Mouse (Mus musculus) 3134 (cell line): ENCODE results near the gene Eif3a.

Source experiments
- DNase-seq: peaks from one replicate; pipeline ENCODE4 v3.0.0-alpha.2; 2011; ENCODE audit warnings: low spot score; ENCODE audit not compliant: insufficient read length; ENCODE audit errors: extremely low read depth

Gene Eif3a

DNA sequence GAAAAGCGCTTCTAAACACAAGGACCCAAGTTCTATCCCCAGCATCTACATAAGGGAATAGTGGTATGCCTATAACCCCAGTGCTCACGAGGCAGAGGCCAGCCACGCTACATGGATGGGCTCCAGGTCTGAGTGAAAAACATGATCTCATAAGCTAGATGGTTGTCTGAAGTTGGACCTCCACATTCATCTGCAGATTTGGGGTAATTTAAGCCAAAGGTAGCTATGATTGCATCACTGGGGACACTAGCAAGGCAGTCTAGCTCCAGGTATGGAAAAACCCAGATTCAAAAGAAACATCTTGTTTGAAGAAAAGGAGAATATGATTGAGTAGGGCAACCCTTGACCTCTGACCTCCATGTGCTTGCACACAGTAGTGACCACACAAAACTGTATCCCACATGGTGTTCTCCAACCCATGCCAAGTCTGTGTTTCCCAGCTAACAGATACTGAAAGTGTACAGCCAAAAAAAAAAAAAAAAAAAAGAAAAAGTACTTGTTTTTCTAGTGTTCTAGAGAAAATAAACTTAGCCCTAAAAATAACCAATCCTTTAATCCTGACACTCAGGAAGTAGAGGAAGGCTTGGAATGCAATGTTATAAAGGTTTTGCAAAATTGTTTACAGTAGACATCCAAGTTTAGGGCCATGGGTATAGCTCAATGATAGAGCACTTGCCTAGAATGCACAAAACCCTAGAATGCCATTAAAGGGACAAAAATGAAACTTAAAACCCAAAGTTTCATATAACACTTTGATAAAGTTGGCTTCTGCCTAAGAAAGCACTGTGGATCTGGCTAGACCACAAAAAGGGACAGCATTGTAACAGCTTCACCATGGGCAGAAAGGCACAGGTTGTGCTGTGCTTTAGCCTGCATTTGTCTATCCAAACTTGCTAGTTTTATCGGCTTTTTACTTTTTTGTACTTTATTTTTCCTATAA, 31.3 kb downstream of the Eif3a start:
- DNase-seq, result no peak

DNA sequence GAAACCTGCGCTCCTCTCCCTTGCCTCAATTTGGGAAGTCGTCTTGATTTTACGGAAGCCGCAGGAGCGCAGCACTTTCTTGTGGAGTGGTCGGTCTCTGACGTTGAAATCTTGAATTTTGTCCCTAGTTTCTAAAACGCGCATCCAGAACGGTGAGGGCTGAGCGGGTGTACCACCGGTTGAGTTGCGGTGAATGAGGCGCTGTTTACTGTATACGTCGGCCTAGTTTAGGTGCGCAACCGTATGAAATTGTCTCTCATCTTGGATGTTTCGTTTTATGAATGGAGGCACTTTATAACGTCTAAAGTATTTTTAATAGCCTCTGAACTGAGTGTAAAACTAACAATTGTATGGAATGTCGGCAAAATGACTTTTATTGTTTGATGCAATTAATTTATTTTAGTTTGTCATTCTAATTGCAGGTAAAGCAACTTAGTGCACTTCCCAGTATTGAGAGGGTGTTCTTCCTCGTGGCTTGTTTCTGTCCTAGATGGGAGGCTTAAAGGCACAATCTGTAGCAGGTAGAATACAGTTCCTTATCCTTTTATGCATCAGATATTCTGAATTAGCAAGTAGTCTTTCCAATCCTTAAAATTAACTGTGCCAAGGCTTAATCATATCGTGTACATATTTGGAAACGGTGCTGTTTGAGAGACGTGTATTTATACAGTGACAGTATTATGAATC, 33.2 kb downstream of the Eif3a start:
- no peak for DNase-seq

DNA sequence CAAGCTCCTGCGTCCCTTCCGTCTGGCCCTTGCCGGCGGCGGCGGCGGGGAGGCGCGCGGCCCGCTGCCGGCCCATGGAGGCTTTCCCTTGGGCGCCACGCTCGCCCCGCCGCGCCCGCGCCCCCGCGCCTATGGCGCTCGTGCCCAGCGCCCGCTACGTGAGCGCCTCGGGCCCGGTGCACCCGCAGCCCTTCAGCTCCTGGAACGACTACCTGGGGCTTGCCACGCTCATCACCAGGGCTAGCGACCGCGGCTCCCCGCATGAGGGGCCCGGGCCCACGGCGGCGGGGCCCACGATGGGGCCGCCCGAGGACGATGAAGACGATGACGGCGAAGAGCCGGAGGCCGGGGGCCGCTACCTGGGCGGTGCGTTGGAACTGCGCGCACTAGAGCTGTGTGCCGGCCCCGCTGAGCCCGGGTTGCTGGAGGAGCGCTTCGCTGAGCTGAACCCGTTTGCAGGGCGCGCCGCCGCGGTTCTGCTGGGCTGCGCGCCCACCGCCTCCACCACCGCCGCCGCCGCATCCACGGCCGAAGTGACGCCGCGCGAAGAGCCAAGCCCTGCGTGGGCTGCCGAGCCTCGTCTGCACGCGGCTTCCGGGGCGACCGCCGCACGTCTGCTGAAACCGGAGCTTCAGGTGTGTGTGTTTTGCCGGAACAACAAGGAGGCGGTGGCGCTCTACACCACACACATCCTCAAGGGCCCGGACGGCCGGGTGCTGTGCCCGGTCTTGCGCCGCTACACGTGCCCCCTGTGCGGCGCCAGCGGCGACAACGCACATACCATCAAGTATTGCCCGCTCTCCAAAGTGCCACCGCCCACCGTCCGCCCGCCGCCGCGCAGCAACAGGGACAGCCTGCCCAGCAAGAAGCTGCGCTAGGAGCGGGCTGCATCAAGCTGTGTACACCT, 34.0 kb downstream of the Eif3a start:
- peak; percentile 68 for DNase-seq

DNA sequence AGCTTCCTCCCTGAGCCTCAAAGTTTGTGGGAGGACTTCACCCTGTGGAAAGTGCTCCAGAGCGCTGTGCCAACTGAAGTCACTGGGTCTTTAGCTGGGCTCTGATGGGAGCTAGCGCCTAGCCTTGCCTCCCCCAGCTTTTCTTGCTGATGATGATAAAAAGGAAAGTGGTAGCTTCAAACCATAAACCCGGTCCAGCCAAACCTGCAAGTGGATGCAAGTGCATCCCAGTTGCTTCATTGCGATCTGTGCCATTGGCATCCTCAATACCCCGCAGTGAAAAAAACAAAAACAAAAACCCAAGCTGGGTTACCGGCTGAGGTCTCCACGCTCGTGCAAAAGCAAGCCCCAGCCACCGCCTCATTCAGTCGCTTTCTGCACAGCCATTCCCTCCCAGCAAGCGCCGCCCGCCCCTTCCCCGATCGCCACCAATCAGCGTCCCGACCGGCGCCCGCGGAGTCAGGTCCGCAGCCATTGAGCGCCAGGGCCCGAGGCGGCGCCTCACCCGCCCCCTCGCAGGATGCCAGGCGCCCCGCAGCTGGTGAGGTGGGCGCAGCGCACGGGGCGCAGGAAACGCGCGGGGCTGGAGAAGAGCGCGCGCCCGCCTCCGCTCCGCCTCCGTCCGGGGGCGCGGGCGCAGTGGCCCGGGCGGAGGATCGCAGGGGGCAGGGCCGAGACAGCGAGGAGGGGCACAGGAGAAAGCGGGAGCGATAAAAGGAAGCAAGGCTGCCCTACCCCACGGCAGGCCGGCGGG, 34.8 kb downstream of the Eif3a start, which contains the start of gene Nanos1:
Gene Nanos1, plus strand, starts transcription at position 550 of the 754 bp plus-strand sequence.
- DNase-seq, result peak; percentile 80

DNA sequence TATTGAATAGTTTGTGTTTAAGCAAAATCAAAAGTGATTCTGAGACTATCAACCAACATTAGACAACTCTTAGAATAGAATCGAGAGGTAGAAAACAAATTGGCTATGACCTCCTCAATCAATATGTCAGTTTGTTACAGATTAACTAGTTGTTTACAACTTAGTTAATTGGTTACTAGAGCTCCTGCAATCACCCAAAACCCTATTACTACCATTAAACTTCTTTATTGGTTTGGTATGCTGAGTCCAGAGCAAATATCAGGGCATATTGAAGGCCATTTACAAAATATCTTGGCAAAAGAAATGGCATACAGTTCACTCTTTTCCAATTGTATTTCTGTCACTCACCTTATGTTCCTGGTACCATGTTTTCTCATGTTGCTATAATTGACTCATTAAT, 42.7 kb downstream of the Eif3a start:
- DNase-seq, result no peak

DNA sequence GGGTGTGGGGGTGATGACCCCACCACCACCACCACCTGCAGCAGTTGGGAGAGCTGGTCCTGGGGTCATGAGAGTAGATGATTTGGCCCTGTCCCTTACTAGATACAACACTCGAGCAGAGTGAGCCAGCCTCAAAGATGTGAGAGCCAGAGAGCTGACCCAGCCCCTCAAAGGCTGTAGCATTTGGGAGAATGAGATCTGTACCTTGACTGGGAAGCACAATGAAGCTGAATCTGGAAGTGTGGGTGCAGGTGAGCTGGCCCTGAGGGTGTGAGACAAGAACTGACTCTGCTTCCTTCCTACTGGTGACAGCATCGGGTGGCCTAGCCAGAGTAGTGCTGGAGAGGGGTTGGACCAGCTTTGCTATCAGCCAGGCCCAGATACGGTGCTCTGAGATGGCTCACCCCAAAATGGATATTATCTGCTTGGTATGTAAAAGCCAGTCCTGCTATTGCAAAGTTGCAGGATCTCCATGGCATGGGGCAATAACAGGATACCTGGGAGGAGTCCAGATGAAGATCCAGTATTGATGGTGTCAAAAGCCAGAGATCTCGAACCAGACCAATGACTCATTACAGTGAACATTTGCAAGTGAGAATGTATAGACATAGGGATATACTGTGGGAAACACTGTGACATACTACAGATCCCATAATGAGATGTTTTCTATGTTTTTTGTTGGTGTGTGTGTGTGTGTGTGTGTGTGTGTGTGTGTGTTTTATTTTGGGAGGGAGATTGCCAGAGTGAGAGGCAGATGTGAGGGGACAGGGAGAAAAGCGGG, 46.5 kb downstream of the Eif3a start:
- no peak for DNase-seq

DNA sequence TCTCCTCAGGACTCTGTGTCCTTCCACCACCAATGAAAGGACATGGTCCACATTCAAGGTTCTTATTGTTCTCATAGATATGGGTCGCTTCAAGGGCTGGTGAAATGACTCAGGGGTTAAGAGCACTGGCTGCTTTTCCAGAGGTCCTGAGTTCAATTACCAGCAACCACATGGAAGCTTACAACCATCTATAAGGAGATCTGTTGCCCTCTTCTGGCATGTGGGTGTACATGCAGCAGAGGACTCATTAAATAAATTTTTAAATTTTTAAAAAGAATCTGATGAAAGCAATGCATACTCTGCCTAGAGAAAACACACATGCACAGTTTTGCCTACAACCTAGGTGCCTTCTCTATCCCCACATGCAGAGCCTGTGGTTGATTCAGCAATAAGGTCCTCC, 49.9 kb downstream of the Eif3a start:
- no peak for DNase-seq

DNA sequence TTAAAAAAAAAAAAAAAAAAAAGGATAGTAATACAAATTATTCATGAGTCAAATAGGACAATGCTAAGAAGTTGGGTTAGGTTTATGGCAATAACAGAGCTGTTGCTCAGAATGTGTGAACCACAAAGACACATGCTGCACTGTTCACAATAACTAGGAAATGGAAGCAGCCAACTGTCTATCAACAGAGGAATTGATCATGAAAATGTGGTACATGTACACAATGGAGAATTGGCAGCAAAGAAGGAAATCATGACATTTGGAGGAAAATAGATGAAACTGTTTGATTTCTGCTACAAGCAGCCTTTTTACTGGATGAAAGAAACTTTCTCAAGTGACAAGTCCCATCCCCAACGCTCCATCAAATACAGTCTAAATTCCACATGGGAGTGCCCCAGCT, 58.5 kb downstream of the Eif3a start:
- no peak for DNase-seq

DNA sequence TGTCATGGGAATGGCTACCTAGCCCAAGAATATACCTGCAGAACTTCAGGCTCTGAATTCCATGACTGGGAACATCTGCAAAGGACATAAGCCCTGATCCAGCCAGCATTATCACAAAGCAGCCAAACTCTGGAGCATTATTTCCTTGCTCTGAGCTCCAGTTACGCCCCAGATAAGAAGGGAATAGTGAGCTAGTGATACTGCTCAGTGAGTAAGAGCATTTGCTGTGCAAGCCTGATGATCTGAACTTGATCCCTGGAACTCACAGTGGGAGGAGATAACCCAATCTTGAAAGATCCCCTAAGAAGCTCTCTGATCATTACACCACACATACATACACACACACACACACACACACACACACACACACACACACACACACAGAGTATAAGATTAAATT, 59.2 kb downstream of the Eif3a start:
- DNase-seq, result no peak

DNA sequence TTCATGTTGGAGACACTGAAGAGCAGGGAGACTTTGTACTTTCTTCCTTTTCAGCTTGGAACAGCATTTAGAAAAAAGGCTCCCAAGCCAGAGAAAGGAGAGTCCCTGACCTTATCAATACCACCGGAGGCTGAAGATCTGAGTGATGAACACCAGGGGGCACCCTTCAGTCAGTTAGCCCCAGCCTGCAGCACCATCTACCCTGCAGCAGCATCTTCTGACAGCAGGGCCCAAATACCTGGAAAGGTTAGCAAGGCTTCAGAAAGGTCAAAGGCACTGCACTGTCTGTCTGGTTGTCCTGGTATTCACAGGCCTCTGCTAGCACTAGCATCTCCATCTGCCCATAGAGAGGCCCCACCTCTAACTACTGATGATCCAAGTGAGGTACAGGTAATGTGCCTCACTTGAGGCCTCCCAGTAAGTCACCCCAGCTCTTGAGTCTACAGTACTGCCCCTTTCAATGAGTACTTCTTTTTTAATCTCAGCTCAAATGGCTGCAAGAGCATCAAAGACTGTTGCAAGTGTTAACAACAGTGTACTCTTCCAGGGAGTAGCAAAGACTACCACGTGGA, 60.1 kb downstream of the Eif3a start:
- DNase-seq, result no peak

DNA sequence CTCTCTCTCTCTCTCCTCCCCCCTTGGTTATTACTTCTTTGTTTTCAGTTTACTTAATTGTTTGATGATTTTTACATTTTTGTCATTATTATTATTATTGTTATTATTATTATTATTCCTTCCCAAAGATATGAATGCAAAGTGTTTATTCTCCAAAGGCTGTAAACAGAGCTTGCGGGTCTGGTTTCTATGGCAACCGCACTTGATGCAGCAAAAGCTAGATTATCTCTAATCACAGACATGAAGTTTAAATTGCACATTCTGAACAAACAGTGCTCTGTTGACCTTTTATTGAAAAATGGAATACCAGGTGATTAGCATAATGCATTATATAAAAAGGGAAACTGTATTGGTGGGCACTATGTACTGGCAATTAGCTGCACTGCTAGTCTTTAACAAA, 74.1 kb downstream of the Eif3a start:
- no peak for DNase-seq

DNA sequence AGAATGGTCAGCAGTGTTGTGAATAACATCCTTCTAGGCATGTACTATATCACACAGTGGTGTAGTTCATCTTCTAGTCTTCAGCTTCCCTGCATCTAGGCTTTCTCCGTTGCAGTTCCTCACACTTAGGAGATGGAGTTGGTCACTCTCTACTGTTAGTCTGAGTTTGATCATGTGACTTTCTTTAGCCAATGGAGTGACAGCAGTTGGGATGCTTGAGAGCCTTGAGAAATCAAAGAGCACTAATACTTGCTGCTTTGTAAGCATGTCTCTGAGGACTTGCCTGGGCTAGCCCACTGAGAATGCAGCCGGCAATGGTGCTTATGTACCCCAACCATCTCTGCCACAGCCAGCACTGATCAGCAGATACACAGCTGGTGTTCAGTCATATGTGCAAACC, 77.9 kb downstream of the Eif3a start:
- no peak for DNase-seq
